Mouse (Mus musculus): Measurements from ENCODE around the gene Gm21497. TPM values are rescaled to one million over a fixed set of nuclear protein-coding genes. Genes with fewer than 3 reads are reported as not detected.

Gene Gm21497
- not detected for polyA plus RNA-seq (2014; fragmentation: Illumina TruSeq; extraction: RNeasy Lipid Tissue Mini Kit (QIAGEN cat#74804); ENCODE audit: low read depth, low replicate concordance)

DNA sequence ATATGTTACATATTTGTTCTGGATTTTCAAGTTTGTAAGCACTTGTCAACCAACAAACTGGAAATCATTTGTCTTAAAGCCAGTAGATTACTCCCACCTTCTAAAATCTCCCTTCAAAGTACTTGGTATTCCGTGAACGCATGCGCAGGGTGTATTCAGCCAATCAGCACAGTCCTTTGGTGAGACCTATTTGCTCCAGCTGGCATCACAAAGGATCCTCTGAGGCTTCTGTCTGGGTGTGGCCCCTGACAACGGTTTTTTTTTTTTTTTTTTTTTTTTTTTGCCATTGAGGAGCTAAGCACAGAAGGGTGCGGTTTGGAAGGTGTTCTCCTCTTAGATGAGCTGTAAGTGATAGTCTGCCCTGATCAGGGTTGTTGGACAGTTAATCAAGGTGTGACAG lies at the start of gene Gm21497:
TSS of gene Gm21497 (plus strand) at position 301 of the 400 bp plus-strand sequence.

Measured in kidney, adult 10 weeks (tissue).